Mouse (Mus musculus) right cerebral cortex, postnatal 25 days (tissue): ENCODE results near the gene 1700037C18Rik.

ENCODE experiments used
- DNase-seq: peaks from one replicate; pipeline ENCODE4 v3.0.0; 2022

1700037C18Rik gene

DNA sequence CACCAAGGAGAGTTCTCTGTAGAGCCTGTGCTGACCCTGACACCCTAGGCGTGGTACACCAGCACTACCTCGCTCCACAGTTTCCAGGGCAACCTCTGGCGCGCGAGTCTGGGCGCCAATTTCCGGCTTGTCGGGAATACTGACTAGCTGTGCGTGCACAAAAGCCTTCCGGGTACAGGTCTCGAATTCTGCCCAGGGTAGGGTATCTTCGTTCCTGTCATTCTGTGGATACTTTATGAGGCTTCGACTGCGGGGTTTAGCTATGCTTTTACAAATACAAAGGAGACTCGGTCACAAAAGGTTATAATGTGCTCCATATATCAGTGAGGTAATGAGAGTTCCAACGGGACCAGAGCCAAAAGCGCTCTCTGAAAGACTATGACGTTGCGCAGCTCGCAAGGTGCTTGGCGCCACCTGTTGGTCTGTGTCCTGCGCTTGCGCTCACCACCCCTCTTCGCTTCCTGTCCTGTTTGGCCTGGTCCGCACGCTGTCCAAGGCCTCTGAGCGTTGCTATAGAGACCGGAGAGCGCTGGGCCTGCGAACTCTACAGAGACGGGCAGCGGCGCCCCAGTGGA lies at the start of gene 1700037C18Rik, which contains the start of gene Cluap1:
1700037C18Rik (minus strand) TSS at position 153 of the 575 bp plus-strand sequence.
Cluap1 (plus strand) TSS at position 265 of the 575 bp plus-strand sequence.
- peak; percentile 92 for DNase-seq

DNA sequence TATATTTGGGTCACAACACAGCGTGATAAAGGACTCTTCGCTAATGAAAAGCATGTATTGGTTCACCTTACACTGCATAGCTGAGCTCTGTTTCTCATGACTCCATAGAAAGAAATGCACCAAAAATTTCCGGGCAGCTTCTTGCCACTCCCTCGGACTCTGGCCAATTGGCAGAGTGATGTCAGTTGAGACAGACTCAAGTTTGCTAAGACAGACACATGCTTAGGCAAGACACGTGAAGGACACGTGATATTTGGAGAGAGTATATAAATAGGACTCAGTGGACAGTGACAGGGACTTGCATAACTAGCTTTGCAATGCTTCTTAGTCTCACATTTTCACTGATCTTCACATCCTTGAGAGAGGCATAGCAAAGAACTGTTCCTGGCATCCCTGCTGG lies 47.9 kb upstream of the 1700037C18Rik start:
- DNase-seq, result no peak

DNA sequence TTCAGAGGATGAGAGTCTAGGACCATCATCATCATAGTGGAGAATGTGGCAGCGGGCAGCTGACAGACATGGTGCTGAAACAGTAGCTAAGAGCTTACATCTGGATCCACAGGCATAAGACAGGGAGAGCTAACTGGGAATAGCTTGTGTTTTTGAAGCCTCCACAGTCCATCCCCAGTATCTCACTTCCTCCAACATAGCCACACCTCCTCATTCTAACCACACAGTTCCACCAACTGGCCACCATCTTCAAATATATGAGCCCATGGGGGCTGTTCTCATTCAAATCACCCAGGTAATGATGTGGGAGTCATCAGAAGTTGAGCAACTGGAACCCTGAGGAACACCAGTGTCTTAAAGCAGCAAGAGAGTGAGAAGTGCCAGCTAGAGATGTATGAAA lies 42.7 kb upstream of the 1700037C18Rik start:
- no peak for DNase-seq

DNA sequence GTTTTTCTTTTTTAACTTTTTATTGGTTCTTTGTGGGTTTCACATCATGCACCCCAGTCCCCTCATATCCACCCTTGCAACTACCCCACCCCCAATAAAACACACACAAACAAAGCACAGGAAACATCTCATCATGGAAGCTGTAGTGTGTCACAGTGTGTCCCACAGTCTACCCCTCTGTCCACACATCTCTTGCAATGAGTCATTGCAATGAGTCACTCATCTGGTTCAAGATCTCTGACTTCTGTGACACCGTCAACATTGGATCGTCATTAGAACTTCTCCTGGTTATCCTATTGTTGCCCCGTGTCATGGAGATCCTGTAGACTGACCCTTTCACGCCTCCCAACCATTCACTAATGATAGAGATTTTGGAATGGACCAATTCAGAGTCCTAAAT lies 26.2 kb upstream of the 1700037C18Rik start:
- DNase-seq, result no peak

DNA sequence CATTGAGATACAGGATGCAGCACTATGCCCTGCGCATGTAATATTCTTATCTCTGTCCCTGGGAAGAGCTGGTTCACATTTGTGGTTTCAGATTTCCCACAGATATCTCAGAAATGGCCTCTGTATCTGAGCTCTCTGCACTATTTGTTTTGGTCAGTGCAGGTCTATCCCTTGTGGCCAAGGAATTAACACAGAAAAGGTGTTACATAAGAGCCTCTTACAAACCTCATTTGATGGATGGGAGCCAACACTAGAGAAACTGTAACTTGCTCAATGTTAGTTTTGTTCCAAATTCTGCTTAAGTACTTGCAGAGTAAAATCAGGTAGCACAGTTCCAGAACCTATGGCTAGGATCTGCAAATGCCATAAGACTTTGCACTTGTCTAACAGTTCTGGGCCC lies 25.6 kb upstream of the 1700037C18Rik start:
- no peak for DNase-seq

GRCm38 (mm10) chr16:3933536-3933935 lies 25.0 kb upstream of the 1700037C18Rik start:
- DNase-seq, result no peak

- DNase-seq, result no peak
Observed at GRCm38 (mm10) chr16:3929151-3929550, 20.7 kb upstream of the 1700037C18Rik start.

DNA sequence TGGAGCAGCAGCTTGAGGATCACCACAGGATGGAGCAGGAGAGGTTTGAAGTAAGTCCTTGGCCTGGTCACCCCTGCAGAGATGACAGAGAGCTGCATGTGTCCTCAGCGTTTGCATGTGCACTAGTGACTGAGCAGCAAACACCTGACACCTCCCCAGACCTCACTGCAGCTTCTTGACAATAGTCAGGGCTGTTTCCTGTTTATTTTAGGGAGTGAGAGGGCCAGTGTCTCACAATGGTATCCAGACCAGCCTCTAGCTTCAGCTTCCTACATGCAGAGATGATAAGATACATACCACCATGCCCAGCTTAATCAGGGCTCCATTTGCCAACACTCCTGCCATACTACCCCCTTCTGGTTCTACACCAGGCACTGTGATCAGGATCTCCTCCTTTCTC lies 20.1 kb upstream of the 1700037C18Rik start:
- DNase-seq, result no peak

DNA sequence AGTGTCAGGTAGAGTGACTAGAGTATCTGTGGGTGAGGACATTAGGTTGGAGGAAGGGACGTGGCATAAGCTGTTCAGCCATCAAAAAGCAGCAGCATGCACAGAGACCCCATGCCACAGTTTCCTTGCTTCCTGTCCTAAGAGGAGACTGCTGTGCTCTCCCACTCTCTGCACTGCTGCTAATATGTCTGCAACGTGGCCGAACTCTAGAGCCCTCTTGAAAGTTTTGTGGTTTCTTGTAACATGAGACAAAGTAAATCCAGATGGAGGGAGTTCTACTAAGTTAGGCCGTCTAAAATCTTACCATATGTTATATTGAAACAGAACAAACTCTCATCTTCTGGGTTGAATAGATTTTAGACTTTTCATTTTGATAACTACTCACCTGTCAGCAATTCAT lies 15.5 kb upstream of the 1700037C18Rik start:
- no peak for DNase-seq

DNA sequence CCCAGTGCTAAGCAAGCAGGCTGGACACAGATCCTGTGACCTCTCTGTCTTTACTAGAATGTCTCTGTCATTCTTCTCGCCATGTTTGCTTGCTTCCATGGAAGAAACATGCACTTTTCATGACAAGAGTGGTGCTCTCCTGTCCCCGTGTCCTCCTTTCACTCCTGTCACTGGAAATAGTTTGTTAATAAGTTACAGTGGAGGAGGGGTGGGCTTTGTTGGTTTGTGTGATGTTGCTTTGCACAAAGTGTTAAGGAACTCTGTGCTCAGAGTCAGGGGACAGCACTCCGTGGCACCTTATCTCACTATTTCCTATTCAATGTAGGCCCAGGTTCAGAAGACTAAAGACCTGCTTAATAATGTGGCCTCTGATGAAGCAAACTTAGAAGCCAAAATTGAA lies 15.0 kb upstream of the 1700037C18Rik start:
- no peak for DNase-seq

DNA sequence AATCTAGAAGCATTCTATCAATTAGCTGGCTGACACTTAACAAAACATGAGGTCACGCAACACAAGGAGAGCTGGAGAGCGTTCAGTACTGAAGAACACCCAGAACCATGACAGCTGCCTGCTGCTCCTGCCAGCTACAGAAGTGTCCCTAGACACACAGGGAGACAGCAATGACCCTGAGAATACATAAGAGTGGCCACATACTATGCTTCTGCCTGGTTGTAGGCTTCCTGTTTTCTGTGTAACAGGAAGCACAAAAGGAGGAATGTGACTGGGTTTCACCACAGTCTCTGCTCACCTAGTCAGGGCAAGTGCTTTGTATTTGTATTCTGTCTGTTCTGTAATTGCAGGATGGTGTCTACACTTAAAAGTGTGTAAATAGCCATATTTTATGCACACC lies 12.3 kb upstream of the 1700037C18Rik start:
- no peak for DNase-seq

GRCm38 (mm10) chr16:3909118-3909517 lies 629 bp upstream of the 1700037C18Rik start:
- DNase-seq, result no peak

DNA sequence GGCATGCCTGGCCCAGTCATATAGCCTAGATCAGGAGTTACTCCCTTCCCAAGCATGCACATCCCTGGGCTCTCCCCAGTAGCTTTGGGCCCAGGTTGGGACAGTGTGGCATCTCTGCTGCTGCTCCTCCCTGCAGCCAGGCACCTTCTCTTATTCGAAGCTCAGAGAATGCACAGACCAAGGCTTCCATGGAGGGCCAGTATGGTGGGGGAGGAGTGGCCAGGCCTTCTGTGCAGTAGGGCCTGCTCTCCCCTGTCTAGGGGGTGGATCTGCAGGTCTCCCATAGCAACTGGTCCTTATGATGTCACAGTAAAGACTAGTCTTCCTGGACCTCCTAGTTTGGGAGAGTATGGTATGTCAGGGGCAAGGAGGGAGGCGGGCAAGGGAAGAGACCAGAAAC lies 1.0 kb downstream of the 1700037C18Rik start:
- DNase-seq, result no peak

DNA sequence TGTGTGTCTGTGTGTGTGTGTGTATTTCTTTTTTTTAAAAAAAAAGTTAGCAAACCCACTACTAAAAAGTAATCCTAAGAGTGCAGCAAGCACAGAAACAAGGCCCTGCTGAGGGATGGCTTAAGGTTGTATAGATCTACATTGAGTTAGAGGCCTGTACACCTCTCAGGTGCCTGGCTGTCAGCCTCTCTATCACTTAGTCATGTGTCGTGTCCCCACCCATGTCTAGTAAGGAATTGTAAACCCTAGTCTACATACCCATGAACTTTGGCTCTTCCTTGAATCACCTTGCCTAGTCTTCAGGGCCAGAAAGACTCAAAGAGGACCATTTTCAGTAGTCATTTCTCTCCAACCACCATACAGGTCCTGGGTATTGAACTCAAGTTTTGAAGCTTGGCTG lies 11.9 kb downstream of the 1700037C18Rik start:
- DNase-seq, result no peak

- no peak for DNase-seq
Observed at GRCm38 (mm10) chr16:3896046-3896445, 12.4 kb downstream of the 1700037C18Rik start.

DNA sequence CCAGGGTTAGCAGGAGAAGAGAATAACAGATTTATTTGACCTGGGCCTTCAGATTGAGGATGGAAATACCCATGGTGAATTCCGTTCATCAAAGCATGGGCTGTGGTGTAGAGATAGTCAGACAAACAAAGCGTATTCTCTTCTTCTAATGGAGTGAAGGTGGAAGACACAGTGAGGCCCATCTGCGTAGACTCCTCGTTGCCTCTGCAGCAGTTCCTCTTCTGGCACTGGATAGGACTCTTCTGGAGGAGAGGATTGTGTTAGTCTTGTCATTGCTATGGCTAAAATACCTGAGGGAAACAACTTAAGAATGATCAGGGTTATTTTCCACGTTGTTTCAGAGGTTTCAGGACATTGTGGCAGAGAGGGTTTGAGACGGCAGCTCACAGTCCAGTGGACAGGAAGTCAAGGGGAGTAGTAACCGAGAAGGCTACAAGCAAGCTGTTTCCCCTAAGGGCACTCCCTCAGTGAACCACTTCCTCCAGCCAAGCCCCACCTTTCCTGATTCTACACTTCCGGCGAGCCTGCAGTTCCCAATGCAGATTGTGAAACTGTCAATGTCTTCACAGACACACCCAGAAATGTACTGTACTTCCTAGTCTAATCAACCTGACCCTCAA lies 13.2 kb downstream of the 1700037C18Rik start:
- DNase-seq, result no peak

DNA sequence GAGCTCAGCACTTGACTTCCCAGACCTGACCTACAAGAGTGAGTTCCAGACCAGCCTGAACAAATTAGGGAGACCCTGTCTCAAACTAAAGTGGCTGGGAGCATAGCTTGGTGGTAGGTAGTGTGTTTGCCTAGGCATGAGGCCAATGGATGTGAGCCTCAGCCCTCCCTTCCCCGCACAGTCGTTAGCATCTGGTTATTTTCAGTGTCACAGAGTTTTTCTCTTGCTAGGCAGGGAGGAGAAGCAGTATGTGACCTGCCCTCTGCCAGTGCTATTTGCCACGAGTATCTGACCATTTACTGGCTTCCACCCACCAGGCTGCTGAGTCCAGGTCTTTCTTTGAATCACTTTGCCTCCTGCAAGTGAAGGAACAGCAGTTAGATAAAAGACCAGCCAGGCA lies 14.8 kb downstream of the 1700037C18Rik start:
- no peak for DNase-seq

DNA sequence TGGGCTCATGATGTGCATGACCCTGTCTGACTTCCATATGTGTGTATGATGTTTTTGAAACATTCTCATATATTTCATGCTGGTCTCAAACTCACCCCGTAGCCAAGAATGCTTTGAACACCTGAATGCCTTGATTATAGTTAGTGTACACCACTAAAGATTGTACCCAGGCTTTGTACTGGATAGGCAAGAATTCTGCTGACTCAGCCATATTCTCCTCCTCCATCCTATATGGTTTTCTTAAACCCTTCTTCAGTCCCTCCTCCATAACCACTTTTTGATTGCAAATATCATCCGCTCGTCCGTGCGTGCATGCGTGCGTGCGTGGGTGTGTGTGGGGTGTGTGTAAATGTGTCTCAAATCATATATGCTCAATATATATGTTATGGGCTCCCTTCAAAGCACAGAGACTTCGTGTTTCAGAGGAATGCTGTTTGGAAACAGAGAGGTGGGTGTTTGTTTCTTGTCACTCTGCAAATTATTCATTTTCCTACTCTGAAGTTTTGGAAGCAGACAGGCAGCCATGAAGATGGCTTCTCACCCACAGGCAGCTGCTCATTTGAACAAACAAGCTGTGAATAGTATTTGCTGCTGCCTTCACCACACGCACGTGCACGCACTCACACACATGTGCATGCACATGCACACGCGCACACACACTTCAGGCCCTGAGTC lies 16.7 kb downstream of the 1700037C18Rik start:
- DNase-seq, result peak; percentile 28

DNA sequence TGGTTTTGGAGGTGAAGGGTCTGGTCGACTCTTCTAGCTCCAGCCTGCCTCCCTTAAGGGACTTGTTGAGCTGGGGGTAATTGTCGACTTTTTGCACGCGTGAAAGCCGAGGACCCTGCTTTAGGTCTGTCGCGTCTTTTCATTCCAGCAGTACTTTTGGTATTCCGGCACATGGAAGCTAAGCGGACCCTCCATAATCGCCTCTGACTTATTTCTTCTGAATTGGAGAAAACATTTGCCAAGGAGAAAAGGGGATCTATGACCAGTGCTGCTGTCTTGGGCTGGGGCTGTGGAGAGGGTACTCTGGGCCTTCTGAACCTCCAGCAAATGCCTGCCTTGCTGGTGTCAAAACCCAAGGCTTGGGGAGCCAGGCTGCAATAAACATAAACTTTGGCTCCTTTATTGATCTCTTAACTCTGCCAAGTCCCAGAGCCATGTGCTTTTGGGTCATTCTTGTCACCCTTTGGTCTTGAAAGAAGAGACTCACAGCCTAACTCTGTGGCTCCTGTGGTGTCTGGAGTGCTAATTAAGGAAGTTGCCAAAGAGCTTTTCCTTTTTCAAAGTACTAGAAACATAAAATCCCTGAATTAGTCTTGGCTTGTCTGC lies 23.3 kb downstream of the 1700037C18Rik start:
- no peak for DNase-seq

GRCm38 (mm10) chr16:3884201-3885064 lies 24.1 kb downstream of the 1700037C18Rik start, which contains the start of the genes Zfp597 and Gm20695:
TSS of gene Zfp597 (minus strand) at chr16:3884561.
TSS of gene Gm20695 (plus strand) at chr16:3884648.
- peak; percentile 96 for DNase-seq

- no peak for DNase-seq
Observed at GRCm38 (mm10) chr16:3876346-3876745, 32.1 kb downstream of the 1700037C18Rik start.

- peak; percentile 88 for DNase-seq
Observed at GRCm38 (mm10) chr16:3872216-3873047, 36.1 kb downstream of the 1700037C18Rik start, which contains the start of gene Naa60. TSS of gene Naa60 (plus strand) at chr16:3872375.
